Mouse (Mus musculus) common myeloid progenitor, adult 5-6 weeks (primary cell): ENCODE data around the gene Ntn1. TPM values are rescaled to one million over a fixed set of nuclear protein-coding genes. Genes with fewer than 3 reads are reported as not detected.

ENCODE experiments used
- ATAC-seq: replicated peaks from 2 replicates; pipeline ENCODE4 v1.8.0; 2016; ENCODE audit warnings: low read depth, mild to moderate bottlenecking, moderate TSS enrichment, inconsistent platforms; ENCODE audit not compliant: poor library complexity, severe bottlenecking
- total RNA-seq: library from RNA; stranded (forward); fragments of 200-1000, 187-1606 nt; gene quantifications from 2 replicates; pipeline ENCODE4 v1.2.3, GENCODE M21; 2017

Ntn1 gene
- total RNA-seq, 1 experiment from 2014 or later = not detected

- no peak for ATAC-seq
These were observed 200.1 kb downstream of the Ntn1 start for GRCm38 (mm10) chr11:68200500-68200899.

- ATAC-seq = peak; percentile 43
These were observed 200.7 kb downstream of the Ntn1 start for GRCm38 (mm10) chr11:68199801-68200423.

- no peak for ATAC-seq
These were observed 201.5 kb downstream of the Ntn1 start for GRCm38 (mm10) chr11:68199103-68199502.

GRCm38 (mm10) chr11:68198696-68199095 is 201.9 kb downstream of the Ntn1 start:
- ATAC-seq = no peak

- no peak for ATAC-seq
These were observed 203.2 kb downstream of the Ntn1 start for GRCm38 (mm10) chr11:68197471-68197870.

GRCm38 (mm10) chr11:68196566-68196965 is 204.1 kb downstream of the Ntn1 start:
- ATAC-seq = no peak

GRCm38 (mm10) chr11:68195693-68196176 is 204.9 kb downstream of the Ntn1 start:
- ATAC-seq = no peak

- ATAC-seq = no peak
These were observed 205.5 kb downstream of the Ntn1 start for GRCm38 (mm10) chr11:68195168-68195567.

- no peak for ATAC-seq
These were observed 209.8 kb downstream of the Ntn1 start for GRCm38 (mm10) chr11:68190849-68191248.

GRCm38 (mm10) chr11:68188695-68189201 is 211.9 kb downstream of the Ntn1 start:
- ATAC-seq = no peak

- no peak for ATAC-seq
These were observed 213.4 kb downstream of the Ntn1 start for GRCm38 (mm10) chr11:68187242-68187641.

- no peak for ATAC-seq
These were observed 215.0 kb downstream of the Ntn1 start for GRCm38 (mm10) chr11:68185647-68186046.

- ATAC-seq = no peak
These were observed 223.2 kb downstream of the Ntn1 start for GRCm38 (mm10) chr11:68177415-68177814.

- peak; percentile 73 for ATAC-seq
These were observed 224.1 kb downstream of the Ntn1 start for GRCm38 (mm10) chr11:68176550-68176949.

- no peak for ATAC-seq
These were observed 228.0 kb downstream of the Ntn1 start for GRCm38 (mm10) chr11:68172648-68173045.

- no peak for ATAC-seq
These were observed 228.5 kb downstream of the Ntn1 start for GRCm38 (mm10) chr11:68171973-68172647.

GRCm38 (mm10) chr11:68168427-68168826 is 232.2 kb downstream of the Ntn1 start:
- ATAC-seq = no peak

- ATAC-seq = no peak
These were observed 236.2 kb downstream of the Ntn1 start for GRCm38 (mm10) chr11:68164408-68164807.

GRCm38 (mm10) chr11:68159867-68160266 is 240.8 kb downstream of the Ntn1 start:
- no peak for ATAC-seq
